In the genomic region with DNA sequence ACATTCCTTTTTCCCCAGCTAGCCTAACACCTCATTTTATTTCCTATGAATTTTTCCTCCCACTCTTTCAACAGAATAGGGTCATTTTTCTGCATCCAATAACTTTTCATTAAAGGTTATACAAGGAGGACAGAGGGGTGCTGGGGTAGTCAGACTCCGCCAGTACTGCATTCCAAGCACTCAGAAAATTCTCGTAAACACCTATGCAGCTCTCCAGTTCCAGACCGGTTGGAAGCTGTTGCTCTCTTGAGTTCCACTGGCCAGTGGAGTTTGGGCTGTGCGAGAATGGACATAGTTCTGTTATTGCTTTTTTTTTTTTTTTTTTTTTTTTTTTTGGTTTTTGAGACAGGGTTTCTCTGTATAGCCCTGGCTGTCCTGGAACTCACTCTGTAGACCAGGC, we compare ENCODE assay signal across 15 mouse cellular contexts.
"Had no signal": no experiment of that assay in that cellular context is flagged by ENCODE, and none has a peak within 500 bp of the region (broad histone marks: within the 10 kb centered on the region; RNA-seq: fewer than 3 reads in every experiment).

No protein-coding gene starts in this region.

- H3K27ac ChIP-seq: hindbrain, postnatal 0 days; kidney, embryonic 15.5 days; left cerebral cortex, adult 2 months; liver, embryonic 12.5 days; liver, embryonic 15.5 days; stomach, postnatal 0 days had no signal

- H3K4me3 ChIP-seq: kidney, embryonic 15.5 days; left cerebral cortex, adult 2 months; liver, embryonic 12.5 days; liver, embryonic 15.5 days had no signal

- DNase-seq: layer of hippocampus, postnatal 36 days; liver; lung, adult 18-20 months; lung, postnatal 4 days; midbrain, embryonic 14.5 days; right cerebral cortex, postnatal 4 days; thymus, adult 2 months; thymus, postnatal 14 days; thymus, postnatal 4 days had no signal

- H3K27me3 ChIP-seq: kidney, embryonic 15.5 days had no signal
